Mouse (Mus musculus): ENCODE measurements at regions not wholly inside any gene's neighbourhood (a gene's known extent, or its start where the extent isn't known, plus 50 kb on each side); places are given as distances from the start of the nearest gene placed in this dataset.

DNA sequence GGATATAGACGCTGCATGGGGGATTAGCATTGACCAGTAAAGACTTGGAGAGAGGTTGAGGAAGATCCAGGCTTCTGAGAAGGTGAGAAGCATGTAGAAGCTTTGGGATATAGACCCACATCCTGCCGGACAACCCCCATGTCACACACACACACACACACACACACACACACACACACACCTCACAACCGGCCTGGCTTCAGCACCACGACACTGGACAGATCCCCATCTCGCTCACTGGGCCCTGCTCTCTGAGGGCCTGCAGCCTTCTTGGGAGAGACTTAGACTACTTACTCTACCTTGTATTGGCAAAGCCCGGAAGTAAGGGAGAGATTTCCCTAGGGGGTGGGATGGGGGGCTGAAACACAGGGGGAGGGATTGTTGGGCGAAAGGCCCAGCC, 51.5 kb upstream of the A430005L14Rik start:
- in situ Hi-C loops (cut with MboI, MseI): loop anchor here (10.0 kb wide), 1 partner anchor 459 kb away; no protein-coding TSS in a partner anchor

All from T-helper 2 cell (primary cell).